Comparison of ENCODE assay signal across 9 mouse cellular contexts in genomic region chr19:15617233-15617915, GRCm38 (mm10).
DNase-seq lines count a peak whose midpoint lies in the region; ATAC-seq and TF ChIP-seq lines count a peak whose summit lies in the region.
"Had no signal": no experiment of that assay in that cellular context is flagged by ENCODE, and none has a peak within 500 bp of the region (broad histone marks: within the 10 kb centered on the region; RNA-seq: fewer than 3 reads in every experiment).

No protein-coding gene starts in this region.

- intact Hi-C loops in left cerebral cortex, postnatal 10 days (cut with DNase I), result loop anchor here (5.0 to 10.0 kb wide), 3 partner anchors 243 to 1635 kb away; no protein-coding TSS in a partner anchor

- H3K27me3 ChIP-seq in intestine, embryonic 14.5 days (replicated peaks; ENCODE audit: control insufficient read depth, insufficient read depth, low read length), result no peaks in the 10 kb centered on the region
- H3K27me3 ChIP-seq in intestine, embryonic 16.5 days (replicated peaks; ENCODE audit: control insufficient read depth, insufficient read depth, low read length), result no peaks in the 10 kb centered on the region
- H3K27me3 ChIP-seq in hindbrain, embryonic 16.5 days (replicated peaks; ENCODE audit: control insufficient read depth, insufficient read depth, low read length), result no peaks in the 10 kb centered on the region; the same call in none of the 2 replicates

- H3K4me1 ChIP-seq in intestine, embryonic 14.5 days (replicated peaks; ENCODE audit: control insufficient read depth, insufficient read depth, low read length), result peaks cover 8% of the 10 kb centered on the region; the same call in 1 of the 2 replicates
- H3K4me1 ChIP-seq in intestine, embryonic 16.5 days (ENCODE audit: control insufficient read depth, insufficient read depth, low read length), result no peaks in the 10 kb centered on the region
- no peaks in the 10 kb centered on the region; the same call in none of the 2 replicates for H3K4me1 ChIP-seq in embryonic fibroblast, embryonic 13.5 days (ENCODE audit: control insufficient read depth, insufficient read depth, low read length)
- H3K4me1 ChIP-seq in hindbrain, embryonic 16.5 days (ENCODE audit: control insufficient read depth, insufficient read depth, low read depth, low read length), result peaks cover 13% of the 10 kb centered on the region

- no peak overlapping the region for H3K27ac ChIP-seq in intestine, embryonic 14.5 days (ENCODE audit: low read depth)
- no peak overlapping the region for H3K27ac ChIP-seq in intestine, embryonic 16.5 days (ENCODE audit: low read length)
- H3K27ac ChIP-seq in embryonic fibroblast, embryonic 13.5 days (ENCODE audit: insufficient read depth, low read length), result no peak overlapping the region
- H3K27ac ChIP-seq in hindbrain, embryonic 16.5 days (ENCODE audit: low read depth, low read length), result no peak overlapping the region
- H3K27ac ChIP-seq: midbrain, embryonic 12.5 days had no signal

- no peak for TF ChIP-seq POLR2A in embryonic fibroblast, embryonic 13.5 days (IDR thresholded peaks at IDR 0.05; ENCODE audit: low read depth, low read length)

- ATAC-seq in intestine, embryonic 14.5 days (replicated peaks; ENCODE audit: low FRiP score, low TSS enrichment, low read depth), result no peak
- ATAC-seq in intestine, embryonic 16.5 days, result no peak
- ATAC-seq in hindbrain, embryonic 16.5 days, result peak; percentile 64; the same call in 1 of the 2 replicates

- no peak overlapping the region for H3K9ac ChIP-seq in intestine, embryonic 14.5 days (ENCODE audit: low read length)
- H3K9ac ChIP-seq in intestine, embryonic 16.5 days (ENCODE audit: low read depth, low read length), result no peak overlapping the region
- no peak overlapping the region for H3K9ac ChIP-seq in hindbrain, embryonic 16.5 days (ENCODE audit: low read depth, low read length)
- H3K9ac ChIP-seq: midbrain, embryonic 12.5 days had no signal

- peak; percentile 69 for DNase-seq in intestine, embryonic 14.5 days (ENCODE audit: low spot score)
- peak; percentile 77 for DNase-seq in brain, adult 2 months (ENCODE audit: low read depth, low spot score)
- DNase-seq in left cerebral cortex, postnatal 10 days (ENCODE audit: extremely low spot score in 1 of 2, low spot score in 2 of 2), result peak; percentile 61 to 67
- peak; percentile 21 for DNase-seq in naive thymus-derived CD4-positive, alpha-beta T cell, adult 2 months (ENCODE audit: low read depth)
- peak; percentile 21 for DNase-seq in thymus, postnatal 25 days

- WGBS in intestine, embryonic 14.5 days, result 17% methylated on average over 6 of the region's 6 CpGs
- 15% methylated on average over 6 of the region's 6 CpGs for WGBS in intestine, embryonic 16.5 days
- WGBS in hindbrain, embryonic 16.5 days, result 12% methylated on average over 6 of the region's 6 CpGs

- no peaks in the 10 kb centered on the region for H3K9me3 ChIP-seq in intestine, embryonic 14.5 days (ENCODE audit: control insufficient read depth, low read length)
- no peaks in the 10 kb centered on the region for H3K9me3 ChIP-seq in intestine, embryonic 16.5 days (ENCODE audit: control insufficient read depth, low read length)
- no peaks in the 10 kb centered on the region for H3K9me3 ChIP-seq in hindbrain, embryonic 16.5 days (ENCODE audit: control insufficient read depth, low read length)
- H3K9me3 ChIP-seq: midbrain, embryonic 12.5 days had no signal

- no peaks in the 10 kb centered on the region for H3K36me3 ChIP-seq in intestine, embryonic 14.5 days (ENCODE audit: control insufficient read depth, insufficient read depth, low read length)
- H3K36me3 ChIP-seq in intestine, embryonic 16.5 days (ENCODE audit: control insufficient read depth, insufficient read depth, low read length), result no peaks in the 10 kb centered on the region
- H3K36me3 ChIP-seq in hindbrain, embryonic 16.5 days (ENCODE audit: control insufficient read depth, insufficient read depth, low read length), result no peaks in the 10 kb centered on the region
- H3K36me3 ChIP-seq: midbrain, embryonic 12.5 days had no signal

- peak; percentile 54; the same call in 1 of the 2 replicates for TF ChIP-seq CTCF in embryonic fibroblast, embryonic 13.5 days (IDR thresholded peaks at IDR 0.05; ENCODE audit: borderline replicate concordance, insufficient read depth, low read length)

- H3K4me2 ChIP-seq in intestine, embryonic 14.5 days (ENCODE audit: low read length), result no peak overlapping the region
- no peak overlapping the region for H3K4me2 ChIP-seq in intestine, embryonic 16.5 days (ENCODE audit: low read depth, low read length)
- no peak overlapping the region for H3K4me2 ChIP-seq in hindbrain, embryonic 16.5 days (ENCODE audit: low read length)
- H3K4me2 ChIP-seq: midbrain, embryonic 12.5 days had no signal

- H3K4me3 ChIP-seq in intestine, embryonic 14.5 days (ENCODE audit: low read depth, low read length), result no peak overlapping the region
- H3K4me3 ChIP-seq in intestine, embryonic 16.5 days (ENCODE audit: low read length), result no peak overlapping the region
- no peak overlapping the region for H3K4me3 ChIP-seq in embryonic fibroblast, embryonic 13.5 days (ENCODE audit: insufficient read depth, low read length)
- H3K4me3 ChIP-seq in hindbrain, embryonic 16.5 days (ENCODE audit: low read length), result no peak overlapping the region
- H3K4me3 ChIP-seq: midbrain, embryonic 12.5 days had no signal

Comparison
In these comparisons a context has a peak if more than half of its experiments do, and no peak if none do; other contexts are left out.
1. DNase-seq: peak in every context shown above with its lines; median percentile 77 in brain, adult 2 months; 69 in intestine, embryonic 14.5 days; 64 in left cerebral cortex, postnatal 10 days; 21 in naive thymus-derived CD4-positive, alpha-beta T cell, adult 2 months; 21 in thymus, postnatal 25 days.